Mouse (Mus musculus): ENCODE measurements at regions not wholly inside any gene's neighbourhood (a gene's known extent, or its start where the extent isn't known, plus 50 kb on each side); places are given as distances from the start of the nearest gene placed in this dataset.
"Not testable (repeated sequence)": the region's sequence is repeated elsewhere in the genome, so short reads cannot be mapped to it uniquely, and the experiment has no call there.

DNA sequence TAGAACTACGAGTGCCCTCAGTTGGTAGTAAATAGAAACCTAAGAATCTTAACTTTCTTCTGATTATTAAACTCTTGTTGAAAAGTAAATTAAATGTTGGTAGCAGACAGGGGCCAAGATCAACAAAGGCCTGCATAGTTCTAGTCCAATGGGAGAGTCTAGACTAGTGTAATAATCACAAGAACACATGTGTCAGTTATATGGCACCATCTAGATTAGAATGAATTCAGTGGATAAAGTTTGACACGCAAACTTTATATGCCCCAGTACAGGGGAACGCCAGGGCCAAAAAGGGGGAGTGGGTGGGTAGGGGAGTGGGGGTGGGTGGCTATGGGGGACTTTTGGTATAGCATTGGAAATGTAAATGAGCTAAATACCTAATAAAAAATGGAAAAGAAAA lies 176.9 kb downstream of the Ube2e3 start:
- not testable (repeated sequence) for TF ChIP-seq CTCF (IDR thresholded peaks at IDR 0.05; ENCODE audit: control insufficient read depth, insufficient read depth, insufficient read length); CEBPB (IDR thresholded peaks at IDR 0.05; ENCODE audit: low read depth); MYOD1 (IDR thresholded peaks at IDR 0.05; ENCODE audit: control insufficient read depth, insufficient read length, low read depth)

All from C2C12 (cell line).